ENCODE assay signal across 14 mouse cellular contexts in genomic region chr2:20563036-20563435, GRCm38 (mm10).
DNase-seq lines count a peak whose midpoint lies in the region; ATAC-seq lines count a peak whose summit lies in the region.
"Had no signal": no experiment of that assay in that cellular context is flagged by ENCODE, and none has a peak within 500 bp of the region (broad histone marks: within the 10 kb centered on the region; RNA-seq: fewer than 3 reads in every experiment).

No protein-coding gene starts in this region.

- ATAC-seq in liver, embryonic 15.5 days (ENCODE audit: insufficient read depth) = peak; percentile 22; the same call in 1 of the 2 replicates
- ATAC-seq in liver, embryonic 11.5 days (replicated peaks; ENCODE audit: low FRiP score) = no peak

- no peak overlapping the region for H3K9ac ChIP-seq in liver, embryonic 15.5 days
- H3K9ac ChIP-seq in liver, embryonic 11.5 days (ENCODE audit: low read depth, low read length) = no peak overlapping the region
- H3K9ac ChIP-seq: heart, embryonic 13.5 days; hindbrain, embryonic 15.5 days had no signal

- H3K4me1 ChIP-seq in liver, embryonic 15.5 days (replicated peaks) = no peaks in the 10 kb centered on the region
- no peaks in the 10 kb centered on the region for H3K4me1 ChIP-seq in liver, embryonic 11.5 days (replicated peaks; ENCODE audit: control insufficient read depth, insufficient read depth, low read length)
- H3K4me1 ChIP-seq: hindbrain, embryonic 15.5 days had no signal

- 48% methylated on average over 6 of the region's 6 CpGs for WGBS in liver, embryonic 15.5 days (ENCODE audit: insufficient replicate concordance)
- 47% methylated on average over 6 of the region's 6 CpGs for WGBS in liver, embryonic 11.5 days

- H3K36me3 ChIP-seq in liver, embryonic 15.5 days (replicated peaks) = no peaks in the 10 kb centered on the region
- H3K36me3 ChIP-seq in liver, embryonic 11.5 days (ENCODE audit: control insufficient read depth, insufficient read depth, low read length) = no peaks in the 10 kb centered on the region
- H3K36me3 ChIP-seq: heart, embryonic 13.5 days; hindbrain, embryonic 15.5 days had no signal

- H3K27me3 ChIP-seq in liver, embryonic 15.5 days = no peaks in the 10 kb centered on the region
- H3K27me3 ChIP-seq in liver, embryonic 11.5 days (replicated peaks; ENCODE audit: control insufficient read depth, insufficient read depth, low read length) = no peaks in the 10 kb centered on the region
- H3K27me3 ChIP-seq: heart, embryonic 13.5 days; hindbrain, embryonic 15.5 days had no signal

- H3K4me2 ChIP-seq in liver, embryonic 15.5 days = no peak overlapping the region
- no peak overlapping the region for H3K4me2 ChIP-seq in liver, embryonic 11.5 days
- H3K4me2 ChIP-seq: heart, embryonic 13.5 days; hindbrain, embryonic 15.5 days had no signal

- no peak overlapping the region for H3K4me3 ChIP-seq in liver, embryonic 15.5 days (replicated peaks)
- H3K4me3 ChIP-seq in liver, embryonic 11.5 days (ENCODE audit: low read depth, low read length) = no peak overlapping the region
- H3K4me3 ChIP-seq: heart, embryonic 13.5 days; hindbrain, embryonic 15.5 days had no signal

- H3K27ac ChIP-seq in liver, embryonic 15.5 days (replicated peaks) = no peak overlapping the region
- no peak overlapping the region for H3K27ac ChIP-seq in liver, embryonic 11.5 days (ENCODE audit: low read depth, low read length)
- H3K27ac ChIP-seq: heart, embryonic 13.5 days; hindbrain, embryonic 15.5 days had no signal

- DNase-seq in gastrocnemius, postnatal 25 days = peak; percentile 11
- DNase-seq in gastrocnemius, postnatal 10 days = no peak
- no peak for DNase-seq in liver, embryonic 11.5 days (ENCODE audit: low spot score)
- DNase-seq in embryo, embryonic 9.5 days (ENCODE audit: extremely low spot score) = peak; percentile 54
- peak; percentile 15 for DNase-seq in skeletal muscle tissue, adult 2 months (ENCODE audit: low read depth, low spot score)
- no peak for DNase-seq in layer of hippocampus, postnatal 36 days
- DNase-seq in layer of hippocampus, adult 11-12 months (ENCODE audit: low spot score) = no peak
- DNase-seq: adrenal gland, adult 2 months; cerebellum, postnatal 36 days; lung, adult 2 months; thymus, adult 18-20 months had no signal

- H3K9me3 ChIP-seq in liver, embryonic 15.5 days (replicated peaks) = no peaks in the 10 kb centered on the region
- H3K9me3 ChIP-seq in liver, embryonic 11.5 days (ENCODE audit: control insufficient read depth, low read length) = no peaks in the 10 kb centered on the region
- H3K9me3 ChIP-seq: heart, embryonic 13.5 days; hindbrain, embryonic 15.5 days had no signal

Comparison
In these comparisons a context has a peak if more than half of its experiments do, and no peak if none do; other contexts are left out.
1. DNase-seq: peak in gastrocnemius, postnatal 25 days (single experiment), embryo, embryonic 9.5 days (single experiment) and skeletal muscle tissue, adult 2 months (single experiment); none in gastrocnemius, postnatal 10 days (single experiment), liver, embryonic 11.5 days (single experiment), layer of hippocampus, postnatal 36 days (0 of 2) and layer of hippocampus, adult 11-12 months (single experiment).